Mouse (Mus musculus) ES-Bruce4 (cell line): Measurements from ENCODE around the gene Itih5.

Source experiments
- CTCF ChIP-seq: IDR thresholded peaks from one replicate; pipeline ENCODE4 v1.8.1; 2011; ENCODE audit warnings: low read depth, low read length
- EP300 ChIP-seq: IDR thresholded peaks from 2 replicates; pipeline ENCODE4 v1.6.1; 2011; ENCODE audit warnings: low read depth, low read length; ENCODE audit not compliant: insufficient read depth

GRCm38 (mm10) chr2:10199326-10199725, 46.0 kb downstream of the Itih5 start:
- TF ChIP-seq CTCF (no peak), EP300 (no peak)
